8 mouse cellular contexts compared by ENCODE assay signal in the genomic region with DNA sequence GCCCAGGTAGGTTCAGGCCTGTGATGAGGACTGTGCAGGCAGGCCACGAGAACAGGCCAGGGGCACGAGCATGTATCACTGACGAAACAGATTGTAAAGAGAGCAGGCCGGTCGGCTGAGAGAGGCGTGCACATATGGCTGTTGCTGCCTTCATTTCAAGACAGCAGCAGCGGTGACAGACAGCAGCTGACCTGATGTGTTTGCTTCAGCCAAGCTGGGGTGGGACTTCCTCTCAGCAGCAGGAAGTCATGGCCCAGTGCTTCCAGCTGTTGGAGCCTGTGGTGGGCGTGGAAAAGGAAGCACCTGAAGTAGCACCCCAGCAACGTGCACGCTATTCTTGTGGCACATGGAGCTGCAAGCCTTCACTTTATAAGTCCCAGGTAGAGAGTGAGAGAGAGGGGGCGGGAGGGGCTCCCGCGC.
DNase-seq lines count a peak whose midpoint lies in the region; ATAC-seq and TF ChIP-seq lines count a peak whose summit lies in the region.

No protein-coding gene starts in this region.

- H3K9me3 ChIP-seq in limb, embryonic 10.5 days (replicated peaks), result no peaks in the 10 kb centered on the region

- TF ChIP-seq POLR2A in spleen, adult 2 months (IDR thresholded peaks at IDR 0.05; ENCODE audit: low read depth, low read length), result peak; percentile 26; the same call in 1 of the 2 replicates

- 73% methylated on average over 13 of the region's 13 CpGs for WGBS in limb, embryonic 10.5 days
- 16% methylated on average over 13 of the region's 13 CpGs for WGBS in spleen, adult 2 months

- no peaks in the 10 kb centered on the region for H3K27me3 ChIP-seq in limb, embryonic 10.5 days (ENCODE audit: low read depth, poor library complexity, severe bottlenecking)
- H3K27me3 ChIP-seq in spleen, adult 2 months (ENCODE audit: control insufficient read depth, insufficient read depth, low read length), result no peaks in the 10 kb centered on the region

- 0 out of 2 replicates have a peak overlapping the region, but pooled peaks have one; percentile 23 for H3K27ac ChIP-seq in limb, embryonic 10.5 days
- H3K27ac ChIP-seq in spleen, adult 2 months (ENCODE audit: insufficient read depth, low read length), result peak overlapping the region; percentile 97

- no peak for TF ChIP-seq CTCF in spleen, adult 2 months (IDR thresholded peaks at IDR 0.05; ENCODE audit: extremely low read depth, insufficient read depth, insufficient read length, insufficient replicate concordance)

- intact Hi-C loops in left cerebral cortex, postnatal 4 days (cut with DNase I), result no loop called here

- no peak for ATAC-seq in erythroid progenitor cell, adult 5-6 weeks (replicated peaks; ENCODE audit: low FRiP score, poor library complexity, severe bottlenecking)

- H3K4me3 ChIP-seq in limb, embryonic 10.5 days, result no peak overlapping the region
- peak overlapping the region; percentile 54 for H3K4me3 ChIP-seq in spleen, adult 2 months (ENCODE audit: extremely low read depth, insufficient read depth, insufficient read length)

- H3K4me1 ChIP-seq in limb, embryonic 10.5 days, result peaks cover 7% of the 10 kb centered on the region; the same call in 1 of the 2 replicates
- peaks cover 25% of the 10 kb centered on the region for H3K4me1 ChIP-seq in spleen, adult 2 months (ENCODE audit: control insufficient read depth, insufficient read depth, insufficient read length)

- peak; percentile 30 for DNase-seq in embryo, embryonic 10 days (ENCODE audit: low spot score)
- no peak for DNase-seq in embryo, embryonic 9.5 days (ENCODE audit: extremely low spot score)
- DNase-seq in ES-CJ7 (ENCODE audit: low read depth, low spot score), result peak; percentile 83
- DNase-seq in limb, embryonic 10.5 days (ENCODE audit: low spot score), result no peak
- peak; percentile 81 to 87 for DNase-seq in spleen, adult 2 months (ENCODE audit: low read depth in 1 of 2, low spot score in 2 of 2)
- no peak for DNase-seq in urinary bladder, adult 18-20 months (ENCODE audit: low spot score in 2 of 2)
- no peak for DNase-seq in left cerebral cortex, postnatal 4 days

- no peaks in the 10 kb centered on the region for H3K36me3 ChIP-seq in limb, embryonic 10.5 days
- no peaks in the 10 kb centered on the region for H3K36me3 ChIP-seq in spleen, adult 2 months (ENCODE audit: control insufficient read depth, insufficient read depth, low read length)

Comparison
In these comparisons a context has a peak if more than half of its experiments do, and no peak if none do; other contexts are left out.
1. DNase-seq: peak in embryo, embryonic 10 days (single experiment), ES-CJ7 (single experiment) and spleen, adult 2 months (2 of 2); none in embryo, embryonic 9.5 days (single experiment), limb, embryonic 10.5 days (single experiment), urinary bladder, adult 18-20 months (0 of 2) and left cerebral cortex, postnatal 4 days (single experiment).